Mouse (Mus musculus) liver, embryonic 14 days (tissue): ENCODE measurements around the gene Mamld1. TPM values are rescaled to one million over a fixed set of nuclear protein-coding genes. Genes with fewer than 3 reads are reported as not detected.

ENCODE experiments used
- polyA plus RNA-seq: library from polyadenylated mRNA; depleted of rRNA; stranded (reverse); fragments of >200 nt; gene quantifications from 2 replicates; pipeline ENCODE4 v1.2.3, GENCODE M21; 2012; rRNA removed

The Mamld1 gene
- polyA plus RNA-seq = 0.17 and 0.27 TPM in 2 replicates

DNA sequence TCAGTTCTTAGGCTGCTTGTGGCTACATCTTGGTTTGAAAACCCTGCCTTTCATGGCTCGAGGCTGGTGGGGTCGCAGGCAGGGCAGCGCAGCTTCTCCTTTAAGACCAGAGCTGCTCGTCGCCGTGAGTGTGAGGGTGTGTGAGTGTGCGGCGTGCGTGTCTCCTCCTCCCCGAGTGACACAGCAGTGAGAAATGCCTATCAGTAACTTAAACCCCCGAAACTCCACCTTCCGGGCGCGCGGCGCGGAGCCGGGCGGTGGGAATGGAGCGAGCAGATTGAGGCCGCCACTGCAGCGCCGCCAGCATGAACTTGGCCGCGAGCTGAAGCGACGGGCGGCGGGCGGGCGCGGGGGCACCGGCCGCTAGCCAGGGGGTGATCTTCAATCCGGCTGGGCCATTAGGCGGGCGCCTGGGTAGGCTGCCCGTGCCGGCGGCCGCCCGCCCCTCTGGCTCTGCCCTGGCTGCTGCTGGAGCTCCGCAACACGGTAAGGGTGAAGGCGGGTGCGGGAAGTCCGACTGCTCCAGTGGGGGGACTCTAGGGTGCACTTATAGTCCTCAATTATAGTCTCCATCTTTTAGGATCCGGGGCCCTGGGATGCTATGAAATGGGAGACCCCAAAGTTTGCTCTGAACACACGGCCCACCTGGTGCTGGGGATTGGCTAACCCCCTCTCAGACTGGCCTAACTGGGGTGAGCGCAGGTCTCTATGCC is at the start of gene Mamld1:
Mamld1 (plus strand) TSS at position 393 of the 713 bp plus-strand sequence.

Other genes starting within 250 kb of the Mamld1 start
- 1.6 and 2.0 TPM in 2 replicates for gene Mtm1, start 160.5 kb downstream of the Mamld1 start, polyA plus RNA-seq